Mouse (Mus musculus) liver, embryonic 14.5 days (tissue): ENCODE measurements at regions not wholly inside any gene's neighbourhood (a gene's known extent, or its start where the extent isn't known, plus 50 kb on each side); places are given as distances from the start of the nearest gene placed in this dataset.

Experiments used
- ATAC-seq: fragments of 200-750 bp; cut with Nextera tagmentation; 2 replicates; pipeline ENCODE4 v1.8.0; 2017; ENCODE audit warnings: moderate number of reproducible peaks, mild to moderate bottlenecking, moderate library complexity; ENCODE audit not compliant: insufficient read depth
- DNase-seq, 3 experiments: peaks; one replicate each; pipeline ENCODE4 v3.0.0-alpha.2; 2012 to 2013; ENCODE audit warnings: low read depth in 3 of 3, low spot score in 3 of 3
- H3K27ac ChIP-seq: fragments of 300-500 bp; sonication (generic); 2 replicates; pipeline ENCODE4 v1.5.1; 2014; ENCODE audit warnings: moderate library complexity, mild to moderate bottlenecking, control low read depth, inconsistent platforms
- H3K27me3 ChIP-seq: fragments of 300-500 bp; sonication (generic); 2 replicates; pipeline ENCODE4 v1.6.1; 2014; ENCODE audit warnings: mild to moderate bottlenecking, low read length, moderate library complexity; ENCODE audit not compliant: control insufficient read depth, insufficient read depth
- H3K36me3 ChIP-seq: fragments of 300-500 bp; sonication (generic); replicated peaks from 2 replicates; pipeline ENCODE4 v1.6.1; 2014; ENCODE audit warnings: low read depth; ENCODE audit not compliant: control insufficient read depth, insufficient read depth
- H3K4me1 ChIP-seq, 2 experiments: fragments of 200-500 bp in 1 of 2; fragments of 300-500 bp in 1 of 2; sonication (generic) in 1 of 2; replicated peaks; 2 replicates each; pipeline ENCODE4 v1.6.1; 2012 to 2014; ENCODE audit warnings: antibody characterized with exemption in 1 of 2, inconsistent platforms in 1 of 2, low read length in 1 of 2; ENCODE audit not compliant: control insufficient read depth in 2 of 2, insufficient read depth in 2 of 2
- H3K4me2 ChIP-seq: fragments of 300-500 bp; sonication (generic); 2 replicates; pipeline ENCODE4 v1.6.1; 2014; ENCODE audit warnings: low read depth, mild to moderate bottlenecking, control low read depth, moderate library complexity
- H3K4me3 ChIP-seq, 2 experiments: fragments of 200-500 bp in 1 of 2; fragments of 300-500 bp in 1 of 2; sonication (generic) in 1 of 2; 2 replicates each; pipeline ENCODE4 v1.5.1; 2012 to 2014; ENCODE audit warnings: low read depth in 2 of 2, low read length in 2 of 2, mild to moderate bottlenecking in 2 of 2, control low read depth in 1 of 2, inconsistent platforms in 1 of 2, moderate library complexity in 1 of 2; ENCODE audit not compliant: insufficient read depth in 1 of 2
- H3K9ac ChIP-seq: fragments of 300-500 bp; sonication (generic); replicated peaks from 2 replicates; pipeline ENCODE4 v1.6.1; 2014; ENCODE audit warnings: mild to moderate bottlenecking, control low read depth, moderate library complexity
- H3K9me3 ChIP-seq: fragments of 300-500 bp; sonication (generic); 2 replicates; pipeline ENCODE4 v1.6.1; 2016; ENCODE audit warnings: low read length, mixed read lengths; ENCODE audit not compliant: control insufficient read depth
- CTCF ChIP-seq: IDR thresholded peaks from 2 replicates; pipeline ENCODE4 v1.5.1; 2016; ENCODE audit warnings: antibody characterized with exemption, low read depth, control low read depth
- EP300 ChIP-seq: IDR thresholded peaks from 2 replicates; pipeline ENCODE4 v1.6.1; 2016; ENCODE audit warnings: antibody characterized with exemption, low read depth
- WGBS: fragments of 180-500 bp; shearing (Covaris S2); extraction: QIAGEN DNeasy Blood & Tissue Kit; methylation state at CpG from one replicate; pipeline ENCODE4 v1.1.7; 2014; ENCODE audit not compliant: insufficient replicate concordance; 5-methylcytosine and 5-hydroxymethylcytosine counted together

- no peaks in the 10 kb centered on the region for H3K27me3 ChIP-seq
- no peak for ATAC-seq
- 57% methylated on average over 4 of the region's 4 CpGs for WGBS
- TF ChIP-seq EP300 (no peak), CTCF (no peak)
- no peak overlapping the region for H3K4me2 ChIP-seq
- no peak overlapping the region for H3K9ac ChIP-seq
- no peak for DNase-seq
- H3K4me3 ChIP-seq = no peak overlapping the region
- no peaks in the 10 kb centered on the region for H3K4me1 ChIP-seq
- H3K36me3 ChIP-seq = no peaks in the 10 kb centered on the region
- no peaks in the 10 kb centered on the region for H3K9me3 ChIP-seq
- no peak overlapping the region for H3K27ac ChIP-seq
These were observed 986.6 kb downstream of the Ttll7 start for GRCm38 (mm10) chr3:147838816-147839215.

- DNase-seq = no peak
- Histone ChIP-seq H3K9ac (no peak overlapping the region), H3K9me3 (no peaks in the 10 kb centered on the region), H3K36me3 (no peaks in the 10 kb centered on the region), H3K4me1 (no peaks in the 10 kb centered on the region), H3K4me3 (no peak overlapping the region), H3K27me3 (no peaks in the 10 kb centered on the region), H3K4me2 (no peak overlapping the region), H3K27ac (no peak overlapping the region)
- 51% methylated on average over 2 of the region's 2 CpGs for WGBS
- no peak for ATAC-seq
- no peak for TF ChIP-seq CTCF
- TF ChIP-seq EP300 = no peak
These were observed 983.5 kb downstream of the Ttll7 start for GRCm38 (mm10) chr3:147835716-147836115.

GRCm38 (mm10) chr3:147825337-147825736 lies 973.2 kb downstream of the Ttll7 start:
- DNase-seq (no peak), ATAC-seq (no peak)
- Histone ChIP-seq H3K27me3 (no peaks in the 10 kb centered on the region), H3K9me3 (no peaks in the 10 kb centered on the region), H3K4me1 (no peaks in the 10 kb centered on the region), H3K9ac (no peak overlapping the region), H3K36me3 (no peaks in the 10 kb centered on the region), H3K4me2 (no peak overlapping the region), H3K4me3 (no peak overlapping the region), H3K27ac (no peak overlapping the region)
- TF ChIP-seq CTCF (no peak), EP300 (no peak)
- WGBS = 62% methylated on average over 1 of the region's 1 CpGs

DNA sequence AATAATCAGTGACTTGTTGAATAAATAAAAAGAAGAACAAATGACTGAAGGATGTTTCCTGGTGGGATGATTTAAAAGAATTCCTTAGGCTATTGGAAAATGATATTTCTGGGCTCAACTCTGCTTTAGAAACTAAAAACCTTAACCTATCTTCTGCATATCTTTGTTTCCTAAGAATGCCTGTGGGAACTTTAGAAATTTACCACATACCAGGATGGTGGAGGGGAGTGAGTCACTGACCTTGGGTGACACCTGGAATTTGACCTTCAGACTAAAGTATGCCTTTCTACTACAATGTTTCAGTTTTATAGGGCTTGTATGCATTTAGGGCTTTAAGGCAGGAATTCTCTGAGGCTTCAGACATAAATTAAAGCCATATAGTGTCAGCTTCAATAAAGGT lies 972.3 kb downstream of the Ttll7 start:
- no peaks in the 10 kb centered on the region for H3K9me3 ChIP-seq
- H3K4me3 ChIP-seq = no peak overlapping the region
- no peak overlapping the region for H3K9ac ChIP-seq
- DNase-seq = no peak
- no peak overlapping the region for H3K4me2 ChIP-seq
- ATAC-seq = no peak
- H3K27me3 ChIP-seq = no peaks in the 10 kb centered on the region
- no peak overlapping the region for H3K27ac ChIP-seq
- no peaks in the 10 kb centered on the region for H3K4me1 ChIP-seq
- TF ChIP-seq EP300 (no peak), CTCF (no peak)
- H3K36me3 ChIP-seq = no peaks in the 10 kb centered on the region

GRCm38 (mm10) chr3:147814080-147814650 lies 962.0 kb downstream of the Ttll7 start:
- no peak overlapping the region for H3K4me2 ChIP-seq
- H3K27me3 ChIP-seq = no peaks in the 10 kb centered on the region
- H3K4me3 ChIP-seq = no peak overlapping the region
- TF ChIP-seq EP300 = no peak
- TF ChIP-seq CTCF = no peak
- no peaks in the 10 kb centered on the region for H3K9me3 ChIP-seq
- H3K27ac ChIP-seq = no peak overlapping the region
- no peak for DNase-seq
- no peaks in the 10 kb centered on the region for H3K36me3 ChIP-seq
- H3K4me1 ChIP-seq = no peaks in the 10 kb centered on the region
- H3K9ac ChIP-seq = no peak overlapping the region
- ATAC-seq = no peak
